In the genomic region with DNA sequence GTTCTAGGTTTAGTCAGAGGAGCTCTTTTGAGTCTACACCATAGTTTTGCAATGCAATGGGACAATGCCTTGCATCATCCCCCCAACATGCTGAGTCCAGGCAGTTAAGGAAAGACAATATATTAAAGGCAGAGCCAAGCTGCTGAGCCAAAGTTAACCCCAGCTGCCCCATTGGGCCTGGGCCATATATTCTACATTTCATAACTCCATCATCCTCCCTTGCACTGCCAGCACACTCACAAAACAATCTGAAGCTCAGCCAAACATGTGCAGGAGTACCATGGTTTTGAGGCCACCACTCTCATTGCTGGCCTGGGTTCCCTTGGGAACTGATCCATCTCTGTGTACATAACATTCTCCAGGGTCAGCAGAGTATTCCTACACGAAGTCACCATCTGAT, we compare ENCODE assay signal across 14 mouse cellular contexts.
"Had no signal": no experiment of that assay in that cellular context is flagged by ENCODE, and none has a peak within 500 bp of the region (broad histone marks: within the 10 kb centered on the region; RNA-seq: fewer than 3 reads in every experiment).

No protein-coding gene starts in this region.

- H3K4me3 ChIP-seq: midbrain, embryonic 10.5 days; midbrain, embryonic 12.5 days; neural tube, embryonic 12.5 days; stomach, embryonic 15.5 days had no signal

- H3K27me3 ChIP-seq: midbrain, embryonic 12.5 days; neural tube, embryonic 12.5 days; stomach, embryonic 15.5 days had no signal

- ATAC-seq: lung, postnatal 0 days; midbrain, embryonic 16.5 days had no signal

- H3K27ac ChIP-seq: midbrain, embryonic 10.5 days; midbrain, embryonic 12.5 days; neural tube, embryonic 12.5 days; stomach, embryonic 15.5 days had no signal

- H3K9me3 ChIP-seq: midbrain, embryonic 10.5 days; midbrain, embryonic 12.5 days; neural tube, embryonic 12.5 days; stomach, embryonic 15.5 days had no signal

- DNase-seq: lung, adult 18-20 months; lung, embryonic 14.5 days; lung, postnatal 4 days; midbrain, embryonic 14.5 days; right cerebral cortex, postnatal 14 days; thymus, adult 18-20 months; thymus, postnatal 14 days; thymus, postnatal 36 days had no signal

- H3K4me2 ChIP-seq: lung, embryonic 14.5 days; midbrain, embryonic 12.5 days; neural tube, embryonic 12.5 days; stomach, embryonic 15.5 days had no signal

- H3K4me1 ChIP-seq: midbrain, embryonic 10.5 days; midbrain, embryonic 12.5 days; neural tube, embryonic 12.5 days; stomach, embryonic 15.5 days had no signal

- H3K36me3 ChIP-seq: midbrain, embryonic 10.5 days; midbrain, embryonic 12.5 days; neural tube, embryonic 12.5 days; stomach, embryonic 15.5 days had no signal

- H3K9ac ChIP-seq: lung, embryonic 14.5 days; midbrain, embryonic 12.5 days; neural tube, embryonic 12.5 days; stomach, embryonic 15.5 days had no signal
